Mouse (Mus musculus) spleen, postnatal 36 days (tissue): ENCODE data around the gene Hvcn1.
"Not testable (repeated sequence)": the region's sequence is repeated elsewhere in the genome, so short reads cannot be mapped to it uniquely, and the experiment has no call there.

Source experiments
- DNase-seq, 2 experiments: peaks; one replicate each; pipeline ENCODE4 v3.0.0; 2022; ENCODE audit warnings: low spot score in 2 of 2, mixed read lengths in 1 of 2

Hvcn1 gene

GRCm38 (mm10) chr5:122206475-122206874, at the start of gene Hvcn1:
Gene Hvcn1, plus strand, starts transcription at chr5:122206804.
- DNase-seq, result no peak

DNA sequence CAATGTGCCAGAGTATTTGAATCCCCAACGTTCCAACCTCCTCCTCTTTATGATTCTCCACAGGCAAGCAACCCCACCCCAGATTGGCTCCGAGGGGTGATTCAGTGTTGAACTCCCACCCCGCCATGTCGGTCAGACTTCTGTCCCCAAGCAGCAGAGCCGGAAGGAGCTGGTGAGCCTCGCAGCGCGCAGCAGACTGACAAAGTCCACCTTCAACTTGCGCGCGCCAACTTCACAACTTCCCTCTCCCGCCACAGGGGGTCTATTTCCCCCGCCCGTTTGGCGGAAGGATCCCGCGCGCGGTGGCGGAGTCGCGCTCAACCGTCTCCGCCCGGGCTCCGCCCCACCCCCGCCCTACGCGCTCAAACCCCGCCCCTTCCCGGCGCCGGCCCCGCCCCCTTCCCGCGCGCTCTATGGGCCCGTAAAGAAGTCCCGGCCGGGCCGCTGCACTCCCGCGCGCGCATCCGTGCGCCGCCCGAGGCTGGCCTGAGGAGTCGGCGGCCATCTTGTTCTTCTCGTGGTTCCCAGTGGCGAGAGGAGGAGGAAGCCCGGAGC, 48.7 kb upstream of the Hvcn1 start, which contains the start of gene Ppp1cc:
Gene Ppp1cc, plus strand, starts transcription at position 452 of the 555 bp plus-strand sequence.
- DNase-seq, result peak; percentile 91 to 92

DNA sequence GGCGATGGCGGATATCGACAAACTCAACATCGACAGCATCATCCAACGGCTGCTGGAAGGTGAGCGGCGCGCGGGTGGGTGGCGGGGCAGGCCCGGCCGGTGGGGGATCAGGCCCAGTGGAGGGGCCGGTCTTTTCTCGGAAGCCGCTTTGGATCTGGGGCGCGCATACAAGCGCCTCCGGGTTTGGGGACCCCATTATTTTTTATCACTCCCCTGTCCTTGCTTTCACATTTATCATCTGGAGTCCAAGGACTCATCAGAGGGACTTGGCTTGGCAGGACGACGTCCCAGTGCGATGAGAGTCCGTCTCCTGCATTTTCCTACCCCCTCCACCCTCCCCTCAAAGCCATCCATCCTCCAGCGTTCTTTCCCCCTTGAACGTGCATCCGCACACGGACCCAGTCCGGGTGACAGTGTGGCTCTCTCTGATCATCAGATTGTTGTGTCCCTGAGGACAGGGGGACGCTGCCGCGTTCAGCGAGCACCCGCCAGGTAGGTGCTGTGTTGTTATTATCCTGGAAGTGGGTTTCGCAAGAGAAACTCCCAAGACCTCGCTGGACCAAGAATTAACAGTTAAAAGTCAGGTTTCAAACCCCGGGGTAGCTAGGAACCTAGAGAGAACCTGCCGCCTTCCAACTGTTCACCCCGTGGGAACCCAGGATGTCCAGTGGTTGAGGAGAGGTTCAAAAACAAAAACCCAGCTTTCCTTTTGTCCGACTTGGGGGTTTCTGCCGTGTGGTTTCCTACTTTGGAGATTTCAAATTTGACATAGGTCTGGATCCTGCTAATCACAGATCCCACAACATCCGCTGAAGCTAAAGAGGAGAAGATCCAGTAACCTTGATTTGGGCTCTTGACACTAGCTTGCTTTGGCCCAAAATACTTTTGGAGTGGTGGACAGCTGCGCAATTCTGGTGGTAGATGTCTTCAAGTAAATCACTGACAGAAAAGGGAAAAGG, 47.8 kb upstream of the Hvcn1 start:
- no peak for DNase-seq

DNA sequence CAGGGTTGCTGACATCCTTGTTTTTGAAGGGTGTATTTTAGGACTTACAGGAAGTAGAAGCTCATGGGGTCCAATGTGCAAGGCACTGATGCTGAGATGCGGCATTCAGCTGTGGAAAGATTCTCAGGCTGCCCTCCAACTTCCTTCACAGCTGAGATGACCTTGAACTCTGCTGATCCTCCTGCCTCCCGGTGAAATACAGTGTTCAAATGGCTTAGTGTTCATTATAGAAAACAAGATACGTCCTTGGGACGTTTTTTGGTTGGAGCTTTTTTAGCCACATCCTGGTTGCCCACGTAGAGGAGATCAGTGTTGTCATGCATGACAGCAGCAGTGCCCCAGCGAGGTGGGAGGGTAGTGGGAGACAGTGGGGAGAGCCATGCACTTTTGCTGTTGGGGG, 43.4 kb upstream of the Hvcn1 start:
- peak; percentile 23 to 29 for DNase-seq

GRCm38 (mm10) chr5:122164011-122164410, 42.6 kb upstream of the Hvcn1 start:
- DNase-seq, result no peak

DNA sequence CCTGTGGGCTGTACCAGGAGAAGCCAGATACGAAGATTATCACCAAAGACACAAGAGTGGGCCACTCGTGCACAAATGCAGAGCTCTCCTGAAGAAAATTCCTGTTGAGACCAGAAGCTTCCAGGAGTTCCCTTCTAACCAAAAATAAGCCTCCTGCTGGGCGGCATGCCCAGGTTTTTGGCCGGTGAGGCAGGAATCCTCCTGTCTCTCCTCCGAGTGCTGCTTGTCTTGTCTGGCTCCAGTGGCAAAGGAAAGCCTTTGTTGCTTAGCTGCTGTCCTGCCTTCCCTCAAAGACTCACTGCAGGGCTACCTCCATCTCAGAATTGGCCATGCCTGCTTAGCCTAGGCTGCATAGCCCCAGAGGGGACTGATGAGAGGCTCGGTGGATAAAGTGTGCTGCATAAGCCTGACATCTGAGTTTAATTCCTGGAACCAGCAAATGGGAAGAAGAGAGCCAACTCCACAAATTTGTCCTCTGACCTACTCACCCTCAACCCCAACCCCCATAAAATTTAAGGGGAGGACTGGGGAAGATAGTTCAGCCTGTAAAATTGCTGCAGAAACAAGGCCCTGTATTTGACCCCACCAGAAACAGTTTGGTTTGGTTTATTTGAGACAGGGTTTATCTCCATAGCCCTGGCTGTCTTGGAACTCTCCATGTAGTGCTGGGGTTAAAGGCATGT, 41.2 kb upstream of the Hvcn1 start:
- DNase-seq, result no peak

GRCm38 (mm10) chr5:122166636-122167161, 39.9 kb upstream of the Hvcn1 start:
- DNase-seq, result no peak

- DNase-seq, result no peak
Measured at GRCm38 (mm10) chr5:122168344-122169069, 38.1 kb upstream of the Hvcn1 start.

DNA sequence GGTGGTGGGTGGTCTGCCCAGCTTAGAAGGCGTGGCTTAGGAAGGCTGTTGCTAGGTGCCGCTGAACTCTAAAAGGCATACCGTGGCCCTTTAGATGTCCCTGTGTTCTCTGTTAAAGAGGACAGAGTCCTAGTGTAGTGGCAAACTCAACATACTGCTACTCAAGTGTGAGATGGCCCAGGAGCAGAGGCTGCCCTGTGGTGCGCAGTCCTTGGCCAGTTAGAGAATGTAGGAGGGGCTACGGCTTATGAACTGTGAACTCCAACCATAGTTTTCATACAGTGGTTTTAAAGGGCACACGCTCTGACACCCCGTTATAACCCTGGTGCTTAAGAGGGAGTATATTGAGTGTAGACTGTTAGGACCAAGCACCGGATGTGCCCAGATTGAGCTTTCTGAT, 35.5 kb upstream of the Hvcn1 start:
- no peak for DNase-seq

- DNase-seq, result no peak
Measured at GRCm38 (mm10) chr5:122175402-122175801, 31.2 kb upstream of the Hvcn1 start.

GRCm38 (mm10) chr5:122175961-122176360, 30.6 kb upstream of the Hvcn1 start:
- no peak for DNase-seq

DNA sequence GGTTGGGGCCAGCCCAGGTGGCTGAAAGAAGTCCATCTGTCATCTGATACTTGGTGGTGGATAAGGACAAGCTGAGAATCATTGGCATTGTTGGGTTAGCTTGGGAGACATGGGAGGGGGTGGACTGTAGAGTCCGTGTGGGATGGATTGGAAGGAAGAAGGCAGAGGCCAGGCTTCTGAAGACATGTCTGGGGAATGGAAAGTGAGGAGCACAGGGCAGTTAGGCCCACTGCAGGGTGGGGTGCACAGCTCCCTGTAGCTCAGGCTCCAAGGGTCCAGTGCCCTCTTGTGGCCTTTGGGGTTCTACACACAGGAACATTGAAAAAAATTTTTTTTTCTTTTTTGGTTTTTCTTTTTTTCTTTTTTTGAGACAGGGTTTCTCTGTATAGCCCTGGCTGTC, 30.2 kb upstream of the Hvcn1 start:
- peak; percentile 58 to 59 for DNase-seq

DNA sequence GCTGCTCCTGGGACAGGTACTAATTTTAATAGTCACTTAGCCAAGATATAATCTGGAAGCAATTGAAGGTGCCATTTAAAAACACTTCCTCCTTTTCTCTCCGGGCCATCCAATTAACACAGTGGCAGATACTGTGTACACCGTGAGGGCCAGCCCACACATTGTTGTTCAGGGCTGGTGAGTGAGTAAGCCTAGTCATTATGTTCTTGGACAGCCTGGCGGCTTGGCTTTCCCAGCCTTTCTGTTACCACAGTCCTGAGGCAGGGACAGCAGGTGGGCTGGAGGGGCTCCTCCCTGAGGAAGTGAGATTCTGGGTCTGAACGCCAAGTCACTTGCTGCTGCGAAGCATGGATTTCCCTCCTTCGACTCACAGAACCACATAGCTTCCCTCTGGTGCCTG, 26.9 kb upstream of the Hvcn1 start:
- DNase-seq, result peak in 1 of 2 experiments; percentile 17

DNA sequence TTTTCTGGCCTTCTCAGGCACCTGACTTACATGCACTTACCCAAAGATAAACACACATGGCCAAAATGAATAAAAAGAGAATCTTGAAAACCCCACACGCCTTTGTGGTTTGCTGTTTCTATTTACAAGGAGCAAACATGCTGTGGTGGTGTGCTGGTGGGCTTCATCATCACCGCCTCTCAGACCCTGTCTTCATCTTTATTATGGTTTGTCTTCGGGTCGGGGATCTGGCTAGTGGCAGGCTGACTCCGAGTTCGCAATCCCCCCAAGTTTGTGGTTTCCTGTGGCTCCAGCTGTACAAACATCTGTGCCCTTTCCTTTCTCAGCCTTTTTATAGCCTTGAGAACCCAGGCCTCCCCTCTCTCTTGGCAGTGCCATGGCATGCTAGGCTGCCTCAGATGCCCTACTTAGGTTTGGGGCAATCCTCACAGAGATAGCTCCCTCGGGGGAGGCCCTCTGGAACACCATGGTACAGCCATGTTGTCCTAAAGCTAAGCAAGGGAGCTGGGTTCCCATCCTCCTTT, 22.3 kb upstream of the Hvcn1 start:
- no peak for DNase-seq

- DNase-seq, result not testable (repeated sequence)
Measured at GRCm38 (mm10) chr5:122184858-122185257, 21.7 kb upstream of the Hvcn1 start.

- no peak for DNase-seq
Measured at GRCm38 (mm10) chr5:122189115-122189514, 17.5 kb upstream of the Hvcn1 start.

DNA sequence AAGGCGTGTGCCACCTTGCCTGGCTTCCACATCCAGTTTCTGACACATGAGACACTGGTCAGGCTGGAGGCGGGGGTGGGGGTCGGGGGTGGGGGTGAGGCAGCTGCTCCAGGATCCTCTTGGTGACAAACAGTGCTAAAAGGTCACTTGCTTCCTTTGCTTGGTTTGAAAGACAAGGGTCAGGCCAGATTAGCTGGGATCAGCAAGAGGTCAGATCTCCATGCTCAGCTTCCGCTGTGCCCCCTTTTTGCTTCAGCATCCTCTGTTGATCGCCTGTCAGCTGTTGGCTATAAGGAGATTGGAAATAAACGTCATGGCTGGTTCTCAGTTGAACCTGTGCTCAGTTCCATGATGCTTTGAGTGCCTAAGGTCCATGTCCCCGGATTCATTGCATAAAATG, 16.1 kb upstream of the Hvcn1 start:
- DNase-seq, result no peak

- DNase-seq, result no peak
Measured at GRCm38 (mm10) chr5:122191269-122192063, 15.1 kb upstream of the Hvcn1 start.

DNA sequence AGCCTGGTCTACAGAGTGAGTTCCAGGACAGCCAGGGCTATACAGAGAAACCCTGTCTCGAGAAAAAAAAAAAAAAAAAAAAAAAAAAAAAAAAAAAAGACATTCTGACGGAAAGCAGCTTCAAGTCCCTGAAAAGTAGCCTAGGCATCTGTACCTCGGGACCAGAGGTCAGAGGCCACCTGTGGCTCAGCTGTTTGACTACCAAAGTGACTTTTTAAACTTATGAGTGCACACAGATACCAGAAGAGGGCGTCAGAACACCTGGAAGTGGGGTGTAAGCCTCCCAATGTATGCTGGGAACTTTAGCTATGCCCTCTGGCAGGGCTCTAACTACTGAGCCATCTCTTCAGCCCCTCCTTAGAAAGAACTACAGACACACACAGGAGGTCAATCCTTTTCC, 14.3 kb upstream of the Hvcn1 start:
- peak; percentile 55 to 58 for DNase-seq

DNA sequence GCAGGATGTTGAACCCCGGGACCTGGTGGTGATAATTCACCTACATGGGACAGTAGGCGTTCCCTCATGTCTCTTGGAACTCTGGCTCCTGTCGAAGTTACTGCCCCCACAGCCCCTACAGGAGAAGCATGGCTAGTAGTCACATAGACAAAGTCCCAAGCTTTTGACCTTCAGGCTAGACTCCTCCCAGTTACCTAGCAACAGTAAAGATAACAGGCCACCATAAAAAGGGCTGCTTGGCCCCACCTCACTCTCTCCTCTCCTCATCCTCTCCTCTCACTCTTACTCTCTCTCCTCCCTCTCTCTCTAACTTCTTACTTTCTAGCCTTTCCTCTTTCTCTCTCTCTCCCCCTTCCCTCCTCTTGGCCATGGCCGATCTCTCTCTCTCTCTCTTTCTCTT, 5.7 kb upstream of the Hvcn1 start:
- no peak for DNase-seq
